8 mouse cellular contexts compared by ENCODE assay signal in genomic region chr9:91361856-91362601, GRCm38 (mm10). TPM values are rescaled to one million over a fixed set of nuclear protein-coding genes. Genes with fewer than 3 reads are reported as not detected.
DNase-seq lines count a peak whose midpoint lies in the region; ATAC-seq and TF ChIP-seq lines count a peak whose summit lies in the region.

Gene Zic4, plus strand, starts transcription at chr9:91362413.

- H3K27me3 ChIP-seq in lung, embryonic 16.5 days (ENCODE audit: control insufficient read depth, insufficient read depth, low read depth, low read length): peaks cover 80% of the 10 kb centered on the region
- H3K27me3 ChIP-seq in heart, postnatal 0 days (ENCODE audit: control insufficient read depth, insufficient read depth, low read length): peaks cover 96% of the 10 kb centered on the region
- peaks cover 79% of the 10 kb centered on the region for H3K27me3 ChIP-seq in liver, postnatal 0 days (ENCODE audit: insufficient read depth, low read length)

- no peak for TF ChIP-seq CTCF in heart, postnatal 0 days (IDR thresholded peaks at IDR 0.05; ENCODE audit: low read depth)
- TF ChIP-seq CTCF in liver, postnatal 0 days (IDR thresholded peaks at IDR 0.05; ENCODE audit: low read depth): no peak

- H3K9ac ChIP-seq in lung, embryonic 16.5 days (ENCODE audit: low read length): no peak within 1 kb of the TSS
- H3K9ac ChIP-seq in heart, postnatal 0 days (replicated peaks; ENCODE audit: low read depth, low read length): no peak within 1 kb of the TSS
- no peak within 1 kb of the TSS for H3K9ac ChIP-seq in liver, postnatal 0 days (replicated peaks)

- no peak for TF ChIP-seq EP300 in heart, postnatal 0 days (IDR thresholded peaks at IDR 0.05; ENCODE audit: low read depth)
- TF ChIP-seq EP300 in liver, postnatal 0 days (IDR thresholded peaks at IDR 0.05; ENCODE audit: low read depth): no peak

- H3K4me1 ChIP-seq in lung, embryonic 16.5 days (replicated peaks; ENCODE audit: control insufficient read depth, insufficient read depth, low read length): peaks cover 15% of the 10 kb centered on the region; the same call in 1 of the 2 replicates
- peaks cover 6% of the 10 kb centered on the region; the same call in 1 of the 2 replicates for H3K4me1 ChIP-seq in heart, postnatal 0 days (ENCODE audit: control insufficient read depth, insufficient read depth)
- H3K4me1 ChIP-seq in liver, postnatal 0 days (ENCODE audit: insufficient read depth): peaks cover 8% of the 10 kb centered on the region; the same call in 1 of the 2 replicates

- ATAC-seq in lung, embryonic 16.5 days (ENCODE audit: low read depth): peak; percentile 64; the same call in 1 of the 2 replicates
- ATAC-seq in heart, postnatal 0 days (ENCODE audit: insufficient read depth, low read depth): 0 out of 2 replicates have a peak, but pooled peaks have one; percentile 36
- peak; percentile 35; the same call in 1 of the 2 replicates for ATAC-seq in liver, postnatal 0 days
- ATAC-seq in monocyte, adult 5-6 weeks (replicated peaks; ENCODE audit: insufficient number of reproducible peaks, low FRiP score, low TSS enrichment, poor library complexity, severe bottlenecking): no peak

- H3K4me3 ChIP-seq in lung, embryonic 16.5 days (ENCODE audit: low read length): peak within 1 kb of the TSS; percentile 40
- H3K4me3 ChIP-seq in heart, postnatal 0 days (ENCODE audit: low read depth, low read length): peak within 1 kb of the TSS; percentile 47
- peak within 1 kb of the TSS; percentile 39 for H3K4me3 ChIP-seq in liver, postnatal 0 days (ENCODE audit: low read depth, low read length)

- 1% methylated on average over 42 of the region's 45 CpGs for WGBS in lung, embryonic 16.5 days
- 1% methylated on average over 45 of the region's 45 CpGs for WGBS in heart, postnatal 0 days
- WGBS in liver, postnatal 0 days (ENCODE audit: insufficient replicate concordance): 2% methylated on average over 45 of the region's 45 CpGs

- no peaks in the 10 kb centered on the region for H3K9me3 ChIP-seq in lung, embryonic 16.5 days (ENCODE audit: control insufficient read depth, low read length)
- H3K9me3 ChIP-seq in heart, postnatal 0 days (replicated peaks; ENCODE audit: control insufficient read depth, low read length): 0 out of 2 replicates have a peak, but pooled peaks cover 5% of the 10 kb centered on the region
- no peaks in the 10 kb centered on the region for H3K9me3 ChIP-seq in liver, postnatal 0 days (ENCODE audit: low read length)

- H3K4me2 ChIP-seq in lung, embryonic 16.5 days (ENCODE audit: low read depth, low read length): peak within 1 kb of the TSS; percentile 46
- peak within 1 kb of the TSS; percentile 58 for H3K4me2 ChIP-seq in heart, postnatal 0 days (ENCODE audit: low read depth, low read length)
- peak within 1 kb of the TSS; percentile 63 for H3K4me2 ChIP-seq in liver, postnatal 0 days (ENCODE audit: low read depth, low read length)

- no peak within 1 kb of the TSS for H3K27ac ChIP-seq in lung, embryonic 16.5 days (ENCODE audit: low read length)
- no peak within 1 kb of the TSS for H3K27ac ChIP-seq in heart, postnatal 0 days (ENCODE audit: low read depth)
- no peak within 1 kb of the TSS for H3K27ac ChIP-seq in liver, postnatal 0 days (ENCODE audit: low read depth)

- no peaks in the 10 kb centered on the region for H3K36me3 ChIP-seq in lung, embryonic 16.5 days (ENCODE audit: control insufficient read depth, insufficient read depth, low read length)
- no peaks in the 10 kb centered on the region for H3K36me3 ChIP-seq in heart, postnatal 0 days (replicated peaks; ENCODE audit: control insufficient read depth, insufficient read depth, low read length)
- no peaks in the 10 kb centered on the region for H3K36me3 ChIP-seq in liver, postnatal 0 days (replicated peaks; ENCODE audit: insufficient read depth, low read length)

- no peak for DNase-seq in lung, adult 18-20 months
- peak; percentile 73 to 76 for DNase-seq in cerebellum, postnatal 25 days
- no peak for DNase-seq in heart, postnatal 0 days (ENCODE audit: low spot score)
- no peak for DNase-seq in liver, postnatal 0 days
- DNase-seq in left cerebral cortex, adult 18-20 months (ENCODE audit: low spot score in 2 of 2): no peak
- no peak for DNase-seq in thymus, postnatal 14 days

RNA-seq across cellular contexts. Expression of gene Zic4, which starts in this region (rescaled TPM):
- polyA plus RNA-seq in lung, embryonic 16.5 days (2015; fragmentation: Nextera tagmentation; extraction: Ambion mirVana): 0.08 TPM in 1 of 2 replicates, not detected in the other
- total RNA-seq in heart, postnatal 0 days (2014; rRNA removed; ENCODE audit: low replicate concordance): 0.08 TPM in 1 of 2 replicates, not detected in the other
- not detected in 2 replicates for polyA plus RNA-seq in heart, postnatal 0 days (2015; fragmentation: Nextera tagmentation; extraction: Ambion mirVana)
- polyA plus RNA-seq in liver, postnatal 0 days (2015; fragmentation: Nextera tagmentation; extraction: Ambion mirVana): not detected in 2 replicates
- not detected in 3 replicates for total RNA-seq in monocyte, adult 5-6 weeks (2017)
- 1 to 10 TPM; 3.5 to 4.4 TPM for total RNA-seq in left cerebral cortex, adult 18-20 months (2021)

Comparison
In these comparisons a context has a peak if more than half of its experiments do, and no peak if none do; other contexts are left out.
1. Peak in ATAC-seq, H3K4me3 ChIP-seq and H3K4me2 ChIP-seq in lung, embryonic 16.5 days; RNA of the gene not detected or under 1 TPM.
2. Peak in ATAC-seq, H3K4me3 ChIP-seq and H3K4me2 ChIP-seq in heart, postnatal 0 days; RNA of the gene not detected or under 1 TPM.
3. Peak in ATAC-seq, H3K4me3 ChIP-seq and H3K4me2 ChIP-seq in liver, postnatal 0 days; RNA of the gene not detected or under 1 TPM.
4. DNase-seq: peak in cerebellum, postnatal 25 days (2 of 2); none in lung, adult 18-20 months (0 of 2), heart, postnatal 0 days (single experiment), liver, postnatal 0 days (single experiment), left cerebral cortex, adult 18-20 months (0 of 2) and thymus, postnatal 14 days (single experiment).
5. Peak in every context shown above with its lines, with median percentiles within 50 percentile points of each other: H3K4me2 ChIP-seq and H3K4me3 ChIP-seq.